Mouse (Mus musculus) limb, embryonic 12.5 days (tissue): ENCODE data around the gene Hes2. TPM values are rescaled to one million over a fixed set of nuclear protein-coding genes. Genes with fewer than 3 reads are reported as not detected.

Experiments used
- ATAC-seq: fragments of 200-750 bp; cut with Nextera tagmentation; 2 replicates; pipeline ENCODE4 v1.8.0; 2017; ENCODE audit warnings: low read depth, moderate TSS enrichment; ENCODE audit not compliant: insufficient number of reproducible peaks, insufficient read depth, low FRiP score, low TSS enrichment
- H3K27ac ChIP-seq: fragments of 300-500 bp; sonication (generic); 2 replicates; pipeline ENCODE4 v1.5.1; 2016; ENCODE audit warnings: mild to moderate bottlenecking, moderate library complexity
- H3K27me3 ChIP-seq: fragments of 300-500 bp; sonication (generic); 2 replicates; pipeline ENCODE4 v1.6.1; 2016; ENCODE audit warnings: mild to moderate bottlenecking, moderate library complexity
- H3K36me3 ChIP-seq: fragments of 300-500 bp; sonication (generic); 2 replicates; pipeline ENCODE4 v1.6.1; 2016; ENCODE audit warnings: mild to moderate bottlenecking, moderate library complexity
- H3K4me1 ChIP-seq: fragments of 300-500 bp; sonication (generic); replicated peaks from 2 replicates; pipeline ENCODE4 v1.6.1; 2016
- H3K4me2 ChIP-seq: fragments of 300-500 bp; sonication (generic); 2 replicates; pipeline ENCODE4 v1.6.1; 2016; ENCODE audit warnings: mild to moderate bottlenecking, moderate library complexity
- H3K4me3 ChIP-seq: fragments of 300-500 bp; sonication (generic); replicated peaks from 2 replicates; pipeline ENCODE4 v1.5.1; 2016; ENCODE audit warnings: mild to moderate bottlenecking
- H3K9ac ChIP-seq: fragments of 300-500 bp; sonication (generic); replicated peaks from 2 replicates; pipeline ENCODE4 v1.6.1; 2016; ENCODE audit warnings: mild to moderate bottlenecking, moderate library complexity
- H3K9me3 ChIP-seq: fragments of 300-500 bp; sonication (generic); 2 replicates; pipeline ENCODE4 v1.6.1; 2016; ENCODE audit warnings: mild to moderate bottlenecking, moderate library complexity
- WGBS: fragments of 180-500 bp; shearing (Covaris S2); methylation state at CpG from one replicate; pipeline ENCODE4 v1.1.7; 2016; 5-methylcytosine and 5-hydroxymethylcytosine counted together
- polyA plus RNA-seq: library from polyadenylated mRNA; unstranded; fragments of >200 nt; fragmentation: Nextera tagmentation; extraction: Ambion mirVana; gene quantifications from 2 replicates; pipeline ENCODE4 v1.2.1, GENCODE M21; 2016

Hes2 gene
- polyA plus RNA-seq, 1 experiment from 2014 or later = not detected

- H3K9ac ChIP-seq = no peak overlapping the region
- H3K4me1 ChIP-seq = peaks cover 23% of the 10 kb centered on the region
- H3K36me3 ChIP-seq = no peaks in the 10 kb centered on the region
- no peak for ATAC-seq
- 0 out of 2 replicates have a peak overlapping the region, but pooled peaks have one; percentile 17 for H3K27ac ChIP-seq
- WGBS = 32% methylated on average over 6 of the region's 6 CpGs
- no peak overlapping the region for H3K4me3 ChIP-seq
- no peaks in the 10 kb centered on the region for H3K27me3 ChIP-seq
- H3K9me3 ChIP-seq = no peaks in the 10 kb centered on the region
- no peak overlapping the region for H3K4me2 ChIP-seq
Observed at GRCm38 (mm10) chr4:152206199-152206598, 47.5 kb downstream of the Hes2 start.

GRCm38 (mm10) chr4:152209623-152210022 is 51.0 kb downstream of the Hes2 start:
- no peak overlapping the region for H3K4me2 ChIP-seq
- H3K9ac ChIP-seq = no peak overlapping the region
- H3K36me3 ChIP-seq = no peaks in the 10 kb centered on the region
- 0 out of 2 replicates have a peak, but pooled peaks cover 4% of the 10 kb centered on the region for H3K27me3 ChIP-seq
- WGBS = 41% methylated on average over 4 of the region's 4 CpGs
- H3K4me1 ChIP-seq = peaks cover 9% of the 10 kb centered on the region
- ATAC-seq = no peak
- H3K9me3 ChIP-seq = no peaks in the 10 kb centered on the region
- H3K4me3 ChIP-seq = no peak overlapping the region
- H3K27ac ChIP-seq = no peak overlapping the region

Other genes with a start within 250 kb of the Hes2 start
- 86.9 and 93.3 TPM in 2 replicates for gene Dnajc11, start 225.2 kb upstream of the Hes2 start, polyA plus RNA-seq
- gene Thap3, start 169.9 kb upstream of the Hes2 start, polyA plus RNA-seq = 45.5 and 46.7 TPM in 2 replicates
- 41.8 and 43.6 TPM in 2 replicates for gene Phf13, start 162.6 kb upstream of the Hes2 start, polyA plus RNA-seq
- gene Klhl21, start 150.1 kb upstream of the Hes2 start, polyA plus RNA-seq = 16.9 and 18.3 TPM in 2 replicates
- 25.6 and 30.5 TPM in 2 replicates for gene Zbtb48, start 131.2 kb upstream of the Hes2 start, polyA plus RNA-seq
- 0.91 and 1.1 TPM in 2 replicates for gene Tas1r1, start 120.3 kb upstream of the Hes2 start, polyA plus RNA-seq
- 45.2 and 46.3 TPM in 2 replicates for gene Nol9, start 119.5 kb upstream of the Hes2 start, polyA plus RNA-seq
- gene Plekhg5, start 86.4 kb upstream of the Hes2 start, polyA plus RNA-seq = 17.4 and 17.7 TPM in 2 replicates
- 0.96 and 1.9 TPM in 2 replicates for gene Tnfrsf25, start 42.9 kb upstream of the Hes2 start, polyA plus RNA-seq
- gene Espn, start 6.5 kb upstream of the Hes2 start, polyA plus RNA-seq = 1.9 and 2.3 TPM in 2 replicates
- gene Acot7, start 19.3 kb downstream of the Hes2 start, polyA plus RNA-seq = 37.6 and 40.2 TPM in 2 replicates
- 6.4 and 7.2 TPM in 2 replicates for gene Gpr153, start 115.4 kb downstream of the Hes2 start, polyA plus RNA-seq
- gene Hes3, start 132.8 kb downstream of the Hes2 start, polyA plus RNA-seq = not detected in 2 replicates
- gene Icmt, start 138.4 kb downstream of the Hes2 start, polyA plus RNA-seq = 29.3 and 33.2 TPM in 2 replicates
- 0.47 and 0.68 TPM in 2 replicates for gene Rnf207, start 160.1 kb downstream of the Hes2 start, polyA plus RNA-seq
- gene Rpl22, start 166.9 kb downstream of the Hes2 start, polyA plus RNA-seq = 405 and 448 TPM in 2 replicates
- 0.08 and 0.41 TPM in 2 replicates for gene Chd5, start 179.8 kb downstream of the Hes2 start, polyA plus RNA-seq